Mouse (Mus musculus) lung, postnatal 36 days (tissue): ENCODE measurements at regions not wholly inside any gene's neighbourhood (a gene's known extent, or its start where the extent isn't known, plus 50 kb on each side); places are given as distances from the start of the nearest gene placed in this dataset.

Experiments
- DNase-seq: peaks from one replicate; pipeline ENCODE4 v3.0.0; 2022; ENCODE audit warnings: mixed read lengths

- peak; percentile 6 for DNase-seq
Observed at GRCm38 (mm10) chr10:87999617-88000330, 91.1 kb upstream of the Pmch start.

GRCm38 (mm10) chr10:88008679-88009078, 82.2 kb upstream of the Pmch start:
- DNase-seq = no peak

GRCm38 (mm10) chr10:88010866-88011265, 80.0 kb upstream of the Pmch start:
- no peak for DNase-seq

- DNase-seq = no peak
Observed at GRCm38 (mm10) chr10:88031978-88032377, 58.9 kb upstream of the Pmch start.
